Mouse (Mus musculus): ENCODE measurements around the gene Cxcl16. TPM values are rescaled to one million over a fixed set of nuclear protein-coding genes. Genes with fewer than 3 reads are reported as not detected.
A peak's percentile ranks its signal among the peaks of the same experiment; 100 is the strongest.
"Not testable (repeated sequence)": the region's sequence is repeated elsewhere in the genome, so short reads cannot be mapped to it uniquely, and the experiment has no call there.

Gene Cxcl16
- total and polyA plus RNA-seq, 3 experiments = 7.9 to 17.6 (median 8.8) TPM

- intact Hi-C loops (cut with DNase I) = no loop called here
- H3K27me3 ChIP-seq (ENCODE audit: control insufficient read depth, insufficient read depth, low read length) = no peaks in the 10 kb centered on the region
- no peaks in the 10 kb centered on the region for H3K36me3 ChIP-seq (ENCODE audit: control insufficient read depth, insufficient read depth, low read length)
- no peak overlapping the region for H3K27ac ChIP-seq
- DNase-seq = no peak
- peaks cover 1% of the 10 kb centered on the region for H3K4me1 ChIP-seq (ENCODE audit: control insufficient read depth, insufficient read depth, low read length)
- no peak overlapping the region for H3K4me3 ChIP-seq
- TF ChIP-seq POLR2A (IDR thresholded peaks at IDR 0.05; ENCODE audit: insufficient read depth, low read depth, low read length) (no peak), EP300 (IDR thresholded peaks at IDR 0.05; ENCODE audit: insufficient read depth, low read depth, low read length) (no peak), CTCF (IDR thresholded peaks at IDR 0.05) (no peak)
- no peak overlapping the region for H3K9ac ChIP-seq (ENCODE audit: low read depth, low read length)
- H3K79me2 ChIP-seq (replicated peaks; ENCODE audit: control insufficient read depth, insufficient read depth, low read length) = no peaks in the 10 kb centered on the region
- 37% methylated on average over 12 of the region's 12 CpGs for WGBS
Measured at GRCm38 (mm10) chr11:70474872-70475534, 15.2 kb upstream of the Cxcl16 start.

GRCm38 (mm10) chr11:70473291-70473690, 13.5 kb upstream of the Cxcl16 start:
- 87% methylated on average over 5 of the region's 5 CpGs for WGBS

GRCm38 (mm10) chr11:70472716-70473115, 12.9 kb upstream of the Cxcl16 start:
- no peak overlapping the region for H3K9ac ChIP-seq (ENCODE audit: low read depth, low read length)
- peaks cover 6% of the 10 kb centered on the region for H3K4me1 ChIP-seq (ENCODE audit: control insufficient read depth, insufficient read depth, low read length)
- intact Hi-C loops (cut with DNase I) = no loop called here
- no peaks in the 10 kb centered on the region for H3K79me2 ChIP-seq (replicated peaks; ENCODE audit: control insufficient read depth, insufficient read depth, low read length)
- DNase-seq = no peak
- H3K4me3 ChIP-seq = no peak overlapping the region
- no peak for TF ChIP-seq POLR2A (IDR thresholded peaks at IDR 0.05; ENCODE audit: insufficient read depth, low read depth, low read length)
- TF ChIP-seq CTCF (IDR thresholded peaks at IDR 0.05) = no peak
- TF ChIP-seq EP300 (IDR thresholded peaks at IDR 0.05; ENCODE audit: insufficient read depth, low read depth, low read length) = no peak
- H3K27ac ChIP-seq = no peak overlapping the region
- H3K36me3 ChIP-seq (ENCODE audit: control insufficient read depth, insufficient read depth, low read length) = peaks cover 3% of the 10 kb centered on the region
- H3K27me3 ChIP-seq (ENCODE audit: control insufficient read depth, insufficient read depth, low read length) = no peaks in the 10 kb centered on the region

More at GRCm38 (mm10) chr11:70473291-70473690, 13.5 kb upstream of the Cxcl16 start:
- H3K79me2 ChIP-seq (replicated peaks; ENCODE audit: control insufficient read depth, insufficient read depth, low read length); H3K27ac ChIP-seq; H3K4me1 ChIP-seq (ENCODE audit: control insufficient read depth, insufficient read depth, low read length); H3K36me3 ChIP-seq (ENCODE audit: control insufficient read depth, insufficient read depth, low read length); intact Hi-C loops (cut with DNase I); DNase-seq; H3K27me3 ChIP-seq (ENCODE audit: control insufficient read depth, insufficient read depth, low read length); H3K9ac ChIP-seq (ENCODE audit: low read depth, low read length); H3K4me3 ChIP-seq: not testable (repeated sequence)

GRCm38 (mm10) chr11:70469764-70470163, 10.0 kb upstream of the Cxcl16 start:
- TF ChIP-seq CTCF (IDR thresholded peaks at IDR 0.05) (no peak), POLR2A (IDR thresholded peaks at IDR 0.05; ENCODE audit: insufficient read depth, low read depth, low read length) (no peak), EP300 (IDR thresholded peaks at IDR 0.05; ENCODE audit: insufficient read depth, low read depth, low read length) (no peak)
- Histone ChIP-seq H3K9ac (ENCODE audit: low read depth, low read length) (no peak overlapping the region), H3K4me1 (ENCODE audit: control insufficient read depth, insufficient read depth, low read length) (peaks cover 6% of the 10 kb centered on the region), H3K79me2 (replicated peaks; ENCODE audit: control insufficient read depth, insufficient read depth, low read length) (no peaks in the 10 kb centered on the region), H3K4me3 (no peak overlapping the region), H3K36me3 (ENCODE audit: control insufficient read depth, insufficient read depth, low read length) (peaks cover 3% of the 10 kb centered on the region), H3K27me3 (ENCODE audit: control insufficient read depth, insufficient read depth, low read length) (no peaks in the 10 kb centered on the region), H3K27ac (peak overlapping the region; percentile 81)
- WGBS = 80% methylated on average over 3 of the region's 3 CpGs
- intact Hi-C loops (cut with DNase I) = no loop called here
- DNase-seq = no peak

- DNase-seq = peak in 1 of 2 experiments; percentile 24
- TF ChIP-seq CTCF (IDR thresholded peaks at IDR 0.05) (no peak), EP300 (IDR thresholded peaks at IDR 0.05; ENCODE audit: insufficient read depth, low read depth, low read length) (no peak), POLR2A (IDR thresholded peaks at IDR 0.05; ENCODE audit: insufficient read depth, low read depth, low read length) (no peak)
- Histone ChIP-seq H3K9ac (ENCODE audit: low read depth, low read length) (no peak overlapping the region), H3K36me3 (ENCODE audit: control insufficient read depth, insufficient read depth, low read length) (peaks cover 3% of the 10 kb centered on the region), H3K27me3 (ENCODE audit: control insufficient read depth, insufficient read depth, low read length) (no peaks in the 10 kb centered on the region), H3K4me3 (no peak overlapping the region), H3K79me2 (replicated peaks; ENCODE audit: control insufficient read depth, insufficient read depth, low read length) (no peaks in the 10 kb centered on the region), H3K4me1 (ENCODE audit: control insufficient read depth, insufficient read depth, low read length) (peaks cover 6% of the 10 kb centered on the region), H3K27ac (peak overlapping the region; percentile 81)
- intact Hi-C loops (cut with DNase I) = no loop called here
- 33% methylated on average over 5 of the region's 5 CpGs for WGBS
Measured at GRCm38 (mm10) chr11:70467902-70468619, 8.3 kb upstream of the Cxcl16 start.

GRCm38 (mm10) chr11:70465824-70466223, 6.0 kb upstream of the Cxcl16 start:
- no peak overlapping the region; the same call in 1 of the 2 replicates for H3K27ac ChIP-seq
- H3K4me3 ChIP-seq = peak overlapping the region; percentile 8; the same call in 1 of the 2 replicates
- 11% methylated on average over 23 of the region's 23 CpGs for WGBS
- peaks cover 6% of the 10 kb centered on the region for H3K4me1 ChIP-seq (ENCODE audit: control insufficient read depth, insufficient read depth, low read length)
- TF ChIP-seq EP300 (IDR thresholded peaks at IDR 0.05; ENCODE audit: insufficient read depth, low read depth, low read length) (no peak), POLR2A (IDR thresholded peaks at IDR 0.05; ENCODE audit: insufficient read depth, low read depth, low read length) (no peak), CTCF (IDR thresholded peaks at IDR 0.05) (no peak)
- peak; percentile 43 to 60 for DNase-seq
- H3K79me2 ChIP-seq (replicated peaks; ENCODE audit: control insufficient read depth, insufficient read depth, low read length) = no peaks in the 10 kb centered on the region
- H3K36me3 ChIP-seq (ENCODE audit: control insufficient read depth, insufficient read depth, low read length) = peaks cover 3% of the 10 kb centered on the region
- no peaks in the 10 kb centered on the region for H3K27me3 ChIP-seq (ENCODE audit: control insufficient read depth, insufficient read depth, low read length)
- intact Hi-C loops (cut with DNase I) = no loop called here
- peak overlapping the region; percentile 50; the same call in 1 of the 2 replicates for H3K9ac ChIP-seq (ENCODE audit: low read depth, low read length)
